Mouse (Mus musculus) kidney, embryonic 14.5 days (tissue): ENCODE results near the gene Metrnl. TPM values are rescaled to one million over a fixed set of nuclear protein-coding genes. Genes with fewer than 3 reads are reported as not detected.

Source experiments
- ATAC-seq: fragments of 200-750 bp; cut with Nextera tagmentation; 2 replicates; pipeline ENCODE4 v1.8.0; 2017; ENCODE audit warnings: moderate number of reproducible peaks, mild to moderate bottlenecking, moderate TSS enrichment, moderate library complexity; ENCODE audit not compliant: low FRiP score, low TSS enrichment
- H3K27ac ChIP-seq: fragments of 300-500 bp; sonication (generic); 2 replicates; pipeline ENCODE4 v1.5.1; 2014; ENCODE audit warnings: low read depth, mild to moderate bottlenecking, low read length, moderate library complexity, mixed read lengths
- H3K27me3 ChIP-seq: fragments of 300-500 bp; sonication (generic); 2 replicates; pipeline ENCODE4 v1.6.1; 2014; ENCODE audit warnings: mild to moderate bottlenecking, low read length; ENCODE audit not compliant: control insufficient read depth, insufficient read depth
- H3K36me3 ChIP-seq: fragments of 300-500 bp; sonication (generic); 2 replicates; pipeline ENCODE4 v1.6.1; 2014; ENCODE audit warnings: low read length, mixed read lengths; ENCODE audit not compliant: control insufficient read depth, insufficient read depth
- H3K4me1 ChIP-seq: fragments of 300-500 bp; sonication (generic); 2 replicates; pipeline ENCODE4 v1.6.1; 2014; ENCODE audit warnings: low read length, mixed read lengths; ENCODE audit not compliant: control insufficient read depth, insufficient read depth
- H3K4me2 ChIP-seq: fragments of 300-500 bp; sonication (generic); replicated peaks from 2 replicates; pipeline ENCODE4 v1.6.1; 2014; ENCODE audit warnings: low read depth, mild to moderate bottlenecking, low read length
- H3K4me3 ChIP-seq: fragments of 300-500 bp; sonication (generic); 2 replicates; pipeline ENCODE4 v1.5.1; 2014; ENCODE audit warnings: mild to moderate bottlenecking, low read length
- H3K9ac ChIP-seq: fragments of 300-500 bp; sonication (generic); 2 replicates; pipeline ENCODE4 v1.6.1; 2014; ENCODE audit warnings: low read depth, mild to moderate bottlenecking, low read length, moderate library complexity
- H3K9me3 ChIP-seq: fragments of 300-500 bp; sonication (generic); 2 replicates; pipeline ENCODE4 v1.6.1; 2016; ENCODE audit warnings: low read length; ENCODE audit not compliant: control insufficient read depth
- WGBS: fragments of 180-500 bp; shearing (Covaris S2); extraction: QIAGEN DNeasy Blood & Tissue Kit; methylation state at CpG from one replicate; pipeline ENCODE4 v1.1.7; 2014; 5-methylcytosine and 5-hydroxymethylcytosine counted together
- polyA plus RNA-seq: library from polyadenylated mRNA; unstranded; fragments of >200 nt; fragmentation: Nextera tagmentation; extraction: Ambion mirVana; gene quantifications from 2 replicates; pipeline ENCODE4 v1.2.1, GENCODE M21; 2014

Gene Metrnl
- polyA plus RNA-seq, 1 experiment from 2014 or later = 18.3 TPM

GRCm38 (mm10) chr11:121697271-121697670 is 4.1 kb upstream of the Metrnl start:
- Histone ChIP-seq H3K36me3 (no peaks in the 10 kb centered on the region), H3K4me2 (no peak overlapping the region), H3K27ac (no peak overlapping the region), H3K27me3 (no peaks in the 10 kb centered on the region), H3K4me1 (0 out of 2 replicates have a peak, but pooled peaks cover 2% of the 10 kb centered on the region), H3K9me3 (no peaks in the 10 kb centered on the region), H3K4me3 (no peak overlapping the region), H3K9ac (no peak overlapping the region)
- WGBS = 85% methylated on average over 4 of the region's 4 CpGs
- ATAC-seq = no peak

DNA sequence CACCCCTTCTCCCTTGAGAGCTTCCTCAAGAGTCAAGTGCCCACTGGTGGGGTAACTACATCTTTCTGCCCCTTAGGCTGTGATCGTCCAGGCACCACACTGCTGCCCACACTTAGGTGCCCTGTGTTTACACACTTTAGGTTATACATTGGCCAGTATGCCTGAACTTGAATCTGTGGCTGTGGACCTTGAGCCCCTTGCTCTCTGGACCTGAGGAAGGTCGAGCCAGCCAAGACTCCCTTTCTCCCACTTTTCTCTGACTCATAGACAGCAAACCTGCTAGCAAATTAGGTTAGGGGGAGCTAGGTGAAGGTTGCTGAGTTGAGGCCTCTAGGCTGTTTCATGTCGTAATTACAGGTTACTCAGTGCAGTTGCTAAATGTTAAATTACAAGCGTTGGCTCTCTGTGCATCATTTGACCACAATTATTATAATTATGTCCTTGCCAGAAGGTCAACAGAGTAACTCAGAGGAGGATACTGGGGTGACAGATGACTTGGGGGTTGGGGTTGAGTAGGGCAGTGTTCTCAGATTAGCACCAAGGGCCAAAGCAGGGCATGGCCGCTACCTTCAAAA is 2.9 kb upstream of the Metrnl start:
- Histone ChIP-seq H3K27ac (no peak overlapping the region), H3K4me1 (peaks cover 4% of the 10 kb centered on the region; the same call in 1 of the 2 replicates), H3K9ac (no peak overlapping the region), H3K36me3 (no peaks in the 10 kb centered on the region), H3K9me3 (no peaks in the 10 kb centered on the region), H3K4me3 (no peak overlapping the region), H3K4me2 (no peak overlapping the region), H3K27me3 (peaks cover 5% of the 10 kb centered on the region; the same call in 1 of the 2 replicates)
- WGBS = 89% methylated on average over 5 of the region's 5 CpGs
- ATAC-seq = no peak

- Histone ChIP-seq H3K27me3 (peaks cover 17% of the 10 kb centered on the region), H3K9me3 (no peaks in the 10 kb centered on the region)
Observed at GRCm38 (mm10) chr11:121702111-121702894, 959 bp downstream of the Metrnl start.

DNA sequence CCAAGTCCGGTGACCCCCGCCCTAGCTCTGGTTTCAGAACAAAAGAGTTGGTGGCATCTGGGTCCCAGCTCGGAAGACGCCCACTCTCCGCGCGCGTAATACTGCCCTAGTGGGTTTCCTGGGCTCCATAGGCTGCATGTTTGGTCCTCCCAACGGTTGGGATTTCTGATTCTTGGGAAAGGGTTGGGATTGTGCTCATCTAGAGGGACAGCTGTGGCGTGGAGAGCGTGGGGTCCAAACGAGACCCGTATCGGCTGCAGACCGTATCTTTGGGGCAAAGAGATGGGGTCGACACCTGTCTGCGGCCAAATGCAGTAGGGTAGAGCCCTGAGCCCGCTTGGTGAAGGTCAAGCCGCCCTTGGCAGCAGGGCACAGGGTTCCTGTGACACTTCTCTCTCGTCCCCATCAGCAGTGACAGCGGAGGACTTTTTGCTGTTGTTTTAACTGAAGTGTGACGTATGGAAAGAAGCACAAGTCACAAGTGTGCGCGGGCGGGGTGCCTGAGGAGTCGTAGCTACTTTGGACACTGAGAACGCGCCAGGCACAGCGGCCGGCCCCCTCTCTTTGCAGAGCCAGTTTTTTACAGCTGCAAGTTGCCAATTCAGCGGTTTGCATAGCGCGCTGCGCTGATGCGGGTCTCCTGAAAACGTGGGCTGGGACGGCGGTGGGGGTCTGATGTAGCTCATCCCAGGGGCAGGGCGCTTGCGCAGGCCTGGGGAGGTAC is 1.7 kb downstream of the Metrnl start:
- Histone ChIP-seq H3K36me3 (no peaks in the 10 kb centered on the region), H3K4me2 (peak overlapping the region; percentile 97), H3K4me1 (peaks cover 12% of the 10 kb centered on the region; the same call in 1 of the 2 replicates), H3K9ac (peak overlapping the region; percentile 72), H3K27me3 (peaks cover 18% of the 10 kb centered on the region), H3K4me3 (peak overlapping the region; percentile 74), H3K9me3 (no peaks in the 10 kb centered on the region), H3K27ac (0 out of 2 replicates have a peak overlapping the region, but pooled peaks have one; percentile 10)
- under 1% methylated on average over 40 of the region's 40 CpGs for WGBS
- ATAC-seq = peak; percentile 3; the same call in 1 of the 2 replicates

More at GRCm38 (mm10) chr11:121702111-121702894, 959 bp downstream of the Metrnl start:
- peak overlapping the region; percentile 72 for H3K9ac ChIP-seq
- no peaks in the 10 kb centered on the region for H3K36me3 ChIP-seq
- peak overlapping the region; percentile 10; the same call in 1 of the 2 replicates for H3K27ac ChIP-seq
- peak; percentile 97 for ATAC-seq
- H3K4me1 ChIP-seq = peaks cover 12% of the 10 kb centered on the region; the same call in 1 of the 2 replicates
- peak overlapping the region; percentile 74 for H3K4me3 ChIP-seq
- under 1% methylated on average over 53 of the region's 69 CpGs for WGBS
- H3K4me2 ChIP-seq = peak overlapping the region; percentile 97

DNA sequence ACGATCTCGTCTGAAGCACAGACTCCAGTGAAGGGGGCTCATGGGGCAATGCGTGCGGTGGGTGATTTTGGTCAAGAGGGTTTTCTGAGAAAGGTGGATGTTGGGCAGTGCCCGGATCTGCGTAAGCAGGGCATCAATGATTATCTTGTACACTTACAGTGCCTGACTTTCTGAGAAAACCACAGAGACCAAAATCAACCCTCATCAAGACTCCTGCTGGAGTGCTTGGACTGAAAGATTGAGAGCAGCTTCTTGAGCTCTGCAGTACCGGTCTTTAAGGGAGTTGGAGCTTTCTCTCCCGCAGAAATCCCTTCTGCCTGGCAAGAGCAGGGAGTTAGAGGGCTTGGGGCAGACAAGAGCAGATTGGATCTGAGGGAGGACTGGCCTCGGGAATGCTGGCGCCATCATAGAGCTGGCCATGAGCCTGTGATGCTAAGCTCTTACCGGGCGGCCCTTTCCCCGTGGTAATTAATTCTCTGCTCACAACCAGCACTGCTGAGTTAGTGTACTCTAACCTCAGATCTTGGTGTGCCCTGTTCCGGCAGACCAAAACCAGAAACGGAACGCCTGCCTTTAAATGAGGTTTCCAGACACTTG is 2.4 kb downstream of the Metrnl start:
- Histone ChIP-seq H3K27ac (no peak overlapping the region), H3K36me3 (no peaks in the 10 kb centered on the region), H3K4me1 (peaks cover 12% of the 10 kb centered on the region; the same call in 1 of the 2 replicates), H3K9me3 (no peaks in the 10 kb centered on the region), H3K27me3 (peaks cover 20% of the 10 kb centered on the region), H3K4me2 (peak overlapping the region; percentile 97), H3K4me3 (peak overlapping the region; percentile 74), H3K9ac (peak overlapping the region; percentile 72)
- WGBS = 15% methylated on average over 16 of the region's 16 CpGs
- no peak for ATAC-seq

GRCm38 (mm10) chr11:121706521-121707005 is 5.2 kb downstream of the Metrnl start:
- Histone ChIP-seq H3K27me3 (peaks cover 20% of the 10 kb centered on the region), H3K27ac (no peak overlapping the region), H3K36me3 (no peaks in the 10 kb centered on the region), H3K9ac (no peak overlapping the region), H3K9me3 (no peaks in the 10 kb centered on the region), H3K4me3 (no peak overlapping the region), H3K4me2 (no peak overlapping the region), H3K4me1 (peaks cover 12% of the 10 kb centered on the region; the same call in 1 of the 2 replicates)
- 32% methylated on average over 7 of the region's 7 CpGs for WGBS
- ATAC-seq = no peak

- 70% methylated on average over 4 of the region's 4 CpGs for WGBS
- Histone ChIP-seq H3K36me3 (no peaks in the 10 kb centered on the region), H3K9me3 (no peaks in the 10 kb centered on the region), H3K4me2 (no peak overlapping the region), H3K4me3 (no peak overlapping the region), H3K9ac (no peak overlapping the region), H3K4me1 (peaks cover 7% of the 10 kb centered on the region; the same call in 1 of the 2 replicates), H3K27ac (no peak overlapping the region), H3K27me3 (peaks cover 9% of the 10 kb centered on the region)
- no peak for ATAC-seq
Observed at GRCm38 (mm10) chr11:121709278-121709677, 7.9 kb downstream of the Metrnl start.

- Histone ChIP-seq H3K4me2 (no peak overlapping the region), H3K9ac (no peak overlapping the region), H3K27ac (no peak overlapping the region), H3K36me3 (no peaks in the 10 kb centered on the region), H3K4me3 (no peak overlapping the region), H3K27me3 (0 out of 2 replicates have a peak, but pooled peaks cover 2% of the 10 kb centered on the region), H3K4me1 (peaks cover 7% of the 10 kb centered on the region; the same call in 1 of the 2 replicates), H3K9me3 (no peaks in the 10 kb centered on the region)
- 96% methylated on average over 5 of the region's 5 CpGs for WGBS
- no peak for ATAC-seq
Observed at GRCm38 (mm10) chr11:121710245-121710644, 8.9 kb downstream of the Metrnl start.
